Mouse (Mus musculus) MEL (cell line): Measurements from ENCODE around the gene Vmn1r40. TPM values are rescaled to one million over a fixed set of nuclear protein-coding genes. Genes with fewer than 3 reads are reported as not detected.

Source experiments
- DNase-seq: peaks from one replicate; pipeline ENCODE4 v3.0.0; 2011; ENCODE audit warnings: low read depth, low spot score
- H3K27ac ChIP-seq: 2 replicates; pipeline ENCODE4 v1.5.1; 2012; ENCODE audit warnings: low read depth, mild to moderate bottlenecking, control low read depth, low read length, moderate library complexity; ENCODE audit not compliant: control insufficient read depth
- H3K27me3 ChIP-seq, 2 experiments: fragments of 150-350 bp in 1 of 2; sonication (generic) in 1 of 2; 2 replicates each; pipeline ENCODE4 v1.6.1; 2012; ENCODE audit warnings: low read length in 2 of 2, mild to moderate bottlenecking in 2 of 2, improper control_type of control experiment in 1 of 2, moderate library complexity in 1 of 2; ENCODE audit not compliant: insufficient read depth in 2 of 2, control insufficient read depth in 1 of 2
- H3K36me3 ChIP-seq, 2 experiments: 2 replicates each; pipeline ENCODE4 v1.6.1; 2012 to 2014; ENCODE audit warnings: low read length in 2 of 2, improper control_type of control experiment in 1 of 2, inconsistent platforms in 1 of 2, mild to moderate bottlenecking in 1 of 2; ENCODE audit not compliant: insufficient read depth in 2 of 2, control insufficient read depth in 1 of 2
- H3K4me1 ChIP-seq, 2 experiments: fragments of 150-350 bp in 1 of 2; sonication (generic) in 1 of 2; 2 replicates each; pipeline ENCODE4 v1.6.1; 2012; ENCODE audit warnings: low read length in 2 of 2, improper control_type of control experiment in 1 of 2, mild to moderate bottlenecking in 1 of 2; ENCODE audit not compliant: insufficient read depth in 2 of 2, control insufficient read depth in 1 of 2
- H3K4me3 ChIP-seq, 2 experiments: fragments of 150-350 bp in 1 of 2; sonication (generic) in 1 of 2; 2 replicates each; pipeline ENCODE4 v1.5.1; 2012; ENCODE audit warnings: low read depth in 2 of 2, low read length in 2 of 2, mild to moderate bottlenecking in 2 of 2, moderate library complexity in 2 of 2, control low read depth in 1 of 2, improper control_type of control experiment in 1 of 2; ENCODE audit not compliant: control insufficient read depth in 1 of 2, insufficient read depth in 1 of 2
- H3K79me2 ChIP-seq: 2 replicates; pipeline ENCODE4 v1.6.1; 2012; ENCODE audit warnings: mild to moderate bottlenecking, low read length, moderate library complexity; ENCODE audit not compliant: control insufficient read depth, poor library complexity, insufficient read depth
- H3K9ac ChIP-seq: 2 replicates; pipeline ENCODE4 v1.6.1; 2012; ENCODE audit warnings: low read depth, mild to moderate bottlenecking, control low read depth, low read length, moderate library complexity; ENCODE audit not compliant: control insufficient read depth, poor library complexity, severe bottlenecking
- H3K9me3 ChIP-seq: fragments of 150-350 bp; sonication (generic); replicated peaks from 2 replicates; pipeline ENCODE4 v1.6.1; 2012; ENCODE audit warnings: mild to moderate bottlenecking, low read length, improper control_type of control experiment, moderate library complexity; ENCODE audit not compliant: insufficient read depth
- BHLHE40 ChIP-seq: IDR thresholded peaks from 2 replicates; pipeline ENCODE4 v1.6.1; 2012; ENCODE audit warnings: low read depth, mild to moderate bottlenecking, inconsistent platforms, low read length, improper control_type of control experiment, borderline replicate concordance
- CHD1 ChIP-seq: IDR thresholded peaks from 2 replicates; pipeline ENCODE4 v1.6.1; 2012; ENCODE audit warnings: low read depth, mild to moderate bottlenecking, inconsistent platforms, low read length, improper control_type of control experiment
- CTCF ChIP-seq, 3 experiments: IDR thresholded peaks in 2 of 3; conservative IDR thresholded peaks in 1 of 3; 2 replicates each; pipeline ENCODE4 v1.5.1; 2011 to 2012; ENCODE audit warnings: low read length in 3 of 3, low read depth in 2 of 3, mild to moderate bottlenecking in 2 of 3, improper control_type of control experiment in 1 of 3, inconsistent platforms in 1 of 3, mixed read lengths in 1 of 3, moderate library complexity in 1 of 3; ENCODE audit not compliant: control insufficient read depth in 1 of 3, insufficient read depth in 1 of 3, poor library complexity in 1 of 3, severe bottlenecking in 1 of 3
- E2F4 ChIP-seq: IDR thresholded peaks from 2 replicates; pipeline ENCODE4 v1.6.1; 2011; ENCODE audit warnings: low read depth, low read length, improper control_type of control experiment, borderline replicate concordance
- ETS1 ChIP-seq: IDR thresholded peaks from 2 replicates; pipeline ENCODE4 v1.6.1; 2012; ENCODE audit warnings: low read depth, mild to moderate bottlenecking, inconsistent platforms, low read length, improper control_type of control experiment, moderate library complexity
- GATA1 ChIP-seq: IDR thresholded peaks from 2 replicates; pipeline ENCODE4 v1.6.1; 2011; ENCODE audit warnings: low read depth, low read length, improper control_type of control experiment
- HCFC1 ChIP-seq: IDR thresholded peaks from 2 replicates; pipeline ENCODE4 v1.6.1; 2012; ENCODE audit warnings: low read depth, mild to moderate bottlenecking, inconsistent platforms, low read length, improper control_type of control experiment, moderate library complexity
- JUND ChIP-seq: IDR thresholded peaks from 2 replicates; pipeline ENCODE4 v1.6.1; 2011; ENCODE audit warnings: low read depth, mild to moderate bottlenecking, improper control_type of control experiment, low read length
- KAT2A ChIP-seq: conservative IDR thresholded peaks from 2 replicates; pipeline ENCODE4 v1.6.1; 2012; ENCODE audit warnings: low read depth, low read length, improper control_type of control experiment, inconsistent platforms
- MAFK ChIP-seq: IDR thresholded peaks from 2 replicates; pipeline ENCODE4 v1.6.1; 2011; ENCODE audit warnings: low read depth, mild to moderate bottlenecking, low read length, improper control_type of control experiment, borderline replicate concordance
- MAX ChIP-seq: IDR thresholded peaks from 2 replicates; pipeline ENCODE4 v1.6.1; 2011; ENCODE audit warnings: low read length, improper control_type of control experiment
- MEF2A ChIP-seq: IDR thresholded peaks from 2 replicates; pipeline ENCODE4 v1.6.1; 2014; ENCODE audit warnings: low read depth, mild to moderate bottlenecking, inconsistent platforms, low read length, improper control_type of control experiment; ENCODE audit not compliant: poor library complexity, insufficient replicate concordance, severe bottlenecking; ENCODE audit errors: extremely low read depth
- MYB ChIP-seq: IDR thresholded peaks from 2 replicates; pipeline ENCODE4 v1.6.1; 2011; ENCODE audit warnings: mild to moderate bottlenecking, low read depth, low read length, improper control_type of control experiment
- NELFE ChIP-seq: IDR thresholded peaks from 2 replicates; pipeline ENCODE4 v1.6.1; 2011; ENCODE audit warnings: low read depth, low read length, improper control_type of control experiment
- POLR2A ChIP-seq, 2 experiments: IDR thresholded peaks; 2 replicates each; pipeline ENCODE4 v1.6.1; 2011 to 2012; ENCODE audit warnings: low read length in 2 of 2, mild to moderate bottlenecking in 2 of 2, control low read depth in 1 of 2, improper control_type of control experiment in 1 of 2, low read depth in 1 of 2, moderate library complexity in 1 of 2; ENCODE audit not compliant: control insufficient read depth in 1 of 2, insufficient read depth in 1 of 2, poor library complexity in 1 of 2
- POLR2AphosphoS2 ChIP-seq: IDR thresholded peaks from 2 replicates; pipeline ENCODE4 v1.6.1; 2011; ENCODE audit warnings: low read length, improper control_type of control experiment
- POLR2AphosphoS5 ChIP-seq: IDR thresholded peaks from 2 replicates; pipeline ENCODE4 v1.6.1; 2012; ENCODE audit warnings: low read depth, borderline replicate concordance, mild to moderate bottlenecking, inconsistent platforms, low read length, moderate library complexity, mixed read lengths
- RAD21 ChIP-seq: IDR thresholded peaks from 2 replicates; pipeline ENCODE4 v1.6.1; 2011; ENCODE audit warnings: mild to moderate bottlenecking, low read depth, low read length, improper control_type of control experiment
- SIN3A ChIP-seq: IDR thresholded peaks from 2 replicates; pipeline ENCODE4 v1.6.1; 2012; ENCODE audit warnings: low read length, improper control_type of control experiment, inconsistent platforms
- SMC3 ChIP-seq: IDR thresholded peaks from 2 replicates; pipeline ENCODE4 v1.6.1; 2011; ENCODE audit warnings: low read depth, low read length, improper control_type of control experiment
- TAL1 ChIP-seq: IDR thresholded peaks from 2 replicates; pipeline ENCODE4 v1.6.1; 2012; ENCODE audit warnings: mild to moderate bottlenecking, inconsistent platforms, low read length, moderate library complexity, mixed read lengths
- TBP ChIP-seq: IDR thresholded peaks from 2 replicates; pipeline ENCODE4 v1.8.0; 2011; ENCODE audit warnings: low read depth, low read length, improper control_type of control experiment
- TCF12 ChIP-seq: IDR thresholded peaks from 2 replicates; pipeline ENCODE4 v1.6.1; 2014; ENCODE audit warnings: low read depth, mild to moderate bottlenecking, inconsistent platforms, low read length, improper control_type of control experiment, moderate library complexity
- UBTF ChIP-seq: IDR thresholded peaks from 2 replicates; pipeline ENCODE4 v1.6.1; 2012; ENCODE audit warnings: low read depth, mild to moderate bottlenecking, inconsistent platforms, low read length, improper control_type of control experiment, moderate library complexity, borderline replicate concordance; ENCODE audit not compliant: insufficient read depth
- USF1 ChIP-seq: IDR thresholded peaks from 2 replicates; pipeline ENCODE4 v1.6.1; 2014; ENCODE audit warnings: low read depth, mild to moderate bottlenecking, inconsistent platforms, low read length, improper control_type of control experiment, moderate library complexity
- USF2 ChIP-seq, 2 experiments: IDR thresholded peaks; 2 replicates each; pipeline ENCODE4 v1.6.1; 2011 to 2012; ENCODE audit warnings: improper control_type of control experiment in 2 of 2, low read length in 2 of 2, borderline replicate concordance in 1 of 2, inconsistent platforms in 1 of 2, low read depth in 1 of 2, mild to moderate bottlenecking in 1 of 2; ENCODE audit not compliant: insufficient read depth in 1 of 2
- ZC3H11A ChIP-seq: IDR thresholded peaks from 2 replicates; pipeline ENCODE4 v1.6.1; 2012; ENCODE audit warnings: low read depth, mild to moderate bottlenecking, inconsistent platforms, low read length, improper control_type of control experiment
- ZMIZ1 ChIP-seq: IDR thresholded peaks from 2 replicates; pipeline ENCODE4 v1.6.1; 2012; ENCODE audit warnings: low read depth, mild to moderate bottlenecking, inconsistent platforms, low read length, improper control_type of control experiment, moderate library complexity
- polyA plus RNA-seq, 2 experiments: library from polyadenylated mRNA; stranded (reverse) in 1 of 2; unstranded in 1 of 2; fragments of >175 nt in 1 of 2; fragments of >200 nt in 1 of 2; gene quantifications; 2 replicates each; pipeline versions ENCODE4 v1.2.1 to v1.2.4; 2012; ENCODE audit warnings: low replicate concordance in 2 of 2, low read depth in 1 of 2; ENCODE audit not compliant: insufficient read length in 2 of 2, insufficient read depth in 1 of 2, missing spikeins in 1 of 2
- total RNA-seq: library from RNA; depleted of rRNA; stranded (reverse); fragments of 300-350 nt; gene quantifications from 2 replicates; pipeline ENCODE4 v1.2.3, GENCODE M21; 2012

The Vmn1r40 gene
- total and polyA plus RNA-seq, 3 experiments = not detected

- no peaks in the 10 kb centered on the region for H3K9me3 ChIP-seq
- no peaks in the 10 kb centered on the region for H3K4me1 ChIP-seq
- DNase-seq = no peak
- peaks cover 0 to 4% of the 10 kb centered on the region in 2 experiments for H3K27me3 ChIP-seq
- H3K4me3 ChIP-seq = no peak overlapping the region
- no peaks in the 10 kb centered on the region for H3K36me3 ChIP-seq
- H3K9ac ChIP-seq = no peak overlapping the region
- no peak for TF ChIP-seq E2F4
- no peak for TF ChIP-seq TBP
- no peak for TF ChIP-seq MEF2A
- TF ChIP-seq CTCF (IDR thresholded peaks at IDR 0.05 in 2 of 3, conservative IDR thresholded peaks at IDR 0.05 in 1 of 3; ENCODE audit: control insufficient read depth in 1 of 3, insufficient read depth in 1 of 3, low read depth in 2 of 3, low read length in 3 of 3, poor library complexity in 1 of 3, severe bottlenecking in 1 of 3) = no peak
- TF ChIP-seq GATA1 = no peak
- no peak for TF ChIP-seq UBTF
- TF ChIP-seq TAL1 = no peak
- TF ChIP-seq CHD1 = no peak
- no peak for TF ChIP-seq TCF12
- no peak for TF ChIP-seq USF2 (IDR thresholded peaks at IDR 0.05; ENCODE audit: borderline replicate concordance in 1 of 2, insufficient read depth in 1 of 2, low read depth in 1 of 2, low read length in 2 of 2)
- no peak for TF ChIP-seq NELFE
- TF ChIP-seq POLR2AphosphoS2 = no peak
- no peak for TF ChIP-seq MYB
- TF ChIP-seq ZC3H11A = no peak
- no peak for TF ChIP-seq BHLHE40
- no peak for TF ChIP-seq SMC3
- no peak for TF ChIP-seq MAFK
- TF ChIP-seq POLR2AphosphoS5 = no peak
- TF ChIP-seq, all 39 proteins: peak for 0
- Histone ChIP-seq H3K27ac (no peak overlapping the region), H3K79me2 (no peaks in the 10 kb centered on the region)
Measured at GRCm38 (mm10) chr6:89687100-89687499, 20.2 kb upstream of the Vmn1r40 start.

GRCm38 (mm10) chr6:89706624-89707023 is 716 bp upstream of the Vmn1r40 start:
- H3K4me1 ChIP-seq = no peaks in the 10 kb centered on the region
- no peak overlapping the region for H3K4me3 ChIP-seq
- H3K36me3 ChIP-seq = no peaks in the 10 kb centered on the region
- H3K9ac ChIP-seq = no peak overlapping the region
- no peaks in the 10 kb centered on the region for H3K9me3 ChIP-seq
- H3K27ac ChIP-seq = no peak overlapping the region
- no peak for DNase-seq
- no peaks in the 10 kb centered on the region for H3K27me3 ChIP-seq
- no peaks in the 10 kb centered on the region for H3K79me2 ChIP-seq
- TF ChIP-seq MEF2A (no peak), POLR2A (IDR thresholded peaks at IDR 0.05; ENCODE audit: control insufficient read depth in 1 of 2, insufficient read depth in 1 of 2, low read depth in 1 of 2, low read length in 2 of 2, poor library complexity in 1 of 2) (no peak), MAX (no peak), TAL1 (no peak), CTCF (IDR thresholded peaks at IDR 0.05 in 2 of 3, conservative IDR thresholded peaks at IDR 0.05 in 1 of 3; ENCODE audit: control insufficient read depth in 1 of 3, insufficient read depth in 1 of 3, low read depth in 2 of 3, low read length in 3 of 3, poor library complexity in 1 of 3, severe bottlenecking in 1 of 3) (no peak), POLR2AphosphoS2 (no peak), ZMIZ1 (no peak), HCFC1 (no peak), KAT2A (no peak), ETS1 (no peak), RAD21 (no peak), USF1 (no peak), JUND (no peak), SIN3A (no peak)
